Mouse (Mus musculus) megakaryocyte, adult 5-6 weeks (primary cell): ENCODE measurements around the gene 2310009B15Rik. TPM values are rescaled to one million over a fixed set of nuclear protein-coding genes. Genes with fewer than 3 reads are reported as not detected.

ENCODE experiments used
- ATAC-seq: 2 replicates; pipeline ENCODE4 v1.8.0; 2016; ENCODE audit warnings: mild to moderate bottlenecking, inconsistent platforms; ENCODE audit not compliant: poor library complexity, severe bottlenecking
- total RNA-seq, 2 experiments: library from RNA; stranded (forward) in 1 of 2; stranded (reverse) in 1 of 2; fragments of 153-499, 151-499 nt in 1 of 2; fragments of 221-1000, 200-1000 nt in 1 of 2; gene quantifications; 2 replicates each; pipeline versions ENCODE4 v1.2.3 to v1.2.4; 2015 to 2017

The 2310009B15Rik gene
- total RNA-seq (2015) (18.4 and 20.6 TPM in 2 replicates), total RNA-seq (2017) (11.7 and 29.1 TPM in 2 replicates)

DNA sequence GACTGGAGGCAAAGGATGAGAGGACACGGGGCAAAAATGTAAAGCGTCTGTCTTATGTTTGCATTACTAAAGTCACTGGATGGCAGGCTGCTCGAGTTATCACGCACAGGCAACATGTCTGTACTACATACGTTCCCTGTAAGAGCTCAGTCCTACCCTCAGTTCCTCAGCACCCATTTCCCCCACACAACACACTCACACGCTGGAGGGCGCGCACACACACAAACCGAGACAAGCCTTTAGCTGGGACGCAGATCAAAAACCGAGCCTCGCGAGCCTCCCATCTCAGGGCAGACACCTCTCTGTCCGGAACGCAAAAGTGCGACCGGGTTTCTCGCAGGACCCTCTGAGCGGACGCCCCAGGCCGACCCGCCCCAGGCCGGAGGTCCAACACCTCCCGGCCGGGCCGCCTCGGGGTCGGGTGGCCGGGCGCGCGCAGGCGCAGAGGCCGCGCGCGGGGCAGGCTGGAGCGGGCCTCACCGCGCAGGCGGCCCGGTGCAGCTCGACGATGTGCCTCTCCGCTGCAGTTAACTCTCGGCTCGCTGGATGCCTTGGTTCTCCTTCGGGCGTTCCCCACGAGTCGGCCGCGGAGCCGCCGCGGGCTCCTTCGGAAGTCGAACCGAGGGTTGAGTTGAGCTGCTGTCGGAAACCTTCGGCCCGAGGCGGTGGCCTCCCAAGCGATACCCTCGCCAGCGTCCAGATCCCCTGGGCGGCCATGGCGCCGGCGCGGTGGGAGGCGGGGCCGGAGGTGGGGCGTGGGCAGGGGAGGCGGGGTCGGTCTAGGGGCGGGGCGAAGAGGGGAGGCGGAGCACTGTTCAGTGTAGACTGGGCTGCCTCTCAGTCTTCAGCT lies at the start of gene 2310009B15Rik:
2310009B15Rik (minus strand) TSS at position 752 of the 850 bp plus-strand sequence.
- ATAC-seq: peak; percentile 95

DNA sequence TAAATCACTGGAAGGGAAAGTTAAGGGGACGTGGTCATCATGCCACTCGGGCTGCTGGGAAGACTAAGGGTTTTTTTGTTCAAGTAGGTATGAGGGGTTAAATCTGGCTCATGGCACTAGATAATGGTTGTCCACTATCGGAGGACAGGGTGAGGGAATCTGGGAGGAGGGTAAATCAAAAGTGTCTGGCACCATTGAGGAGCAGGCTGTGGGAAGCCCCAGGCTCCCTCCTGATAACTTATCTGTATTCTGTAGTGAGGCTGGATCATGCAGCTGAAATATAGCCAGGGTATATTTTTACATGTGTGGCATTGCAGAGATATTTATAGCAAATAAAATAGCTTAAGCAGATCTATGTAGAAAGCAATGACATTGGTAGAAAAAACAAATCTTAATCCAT lies 49.6 kb upstream of the 2310009B15Rik start:
- ATAC-seq: no peak

DNA sequence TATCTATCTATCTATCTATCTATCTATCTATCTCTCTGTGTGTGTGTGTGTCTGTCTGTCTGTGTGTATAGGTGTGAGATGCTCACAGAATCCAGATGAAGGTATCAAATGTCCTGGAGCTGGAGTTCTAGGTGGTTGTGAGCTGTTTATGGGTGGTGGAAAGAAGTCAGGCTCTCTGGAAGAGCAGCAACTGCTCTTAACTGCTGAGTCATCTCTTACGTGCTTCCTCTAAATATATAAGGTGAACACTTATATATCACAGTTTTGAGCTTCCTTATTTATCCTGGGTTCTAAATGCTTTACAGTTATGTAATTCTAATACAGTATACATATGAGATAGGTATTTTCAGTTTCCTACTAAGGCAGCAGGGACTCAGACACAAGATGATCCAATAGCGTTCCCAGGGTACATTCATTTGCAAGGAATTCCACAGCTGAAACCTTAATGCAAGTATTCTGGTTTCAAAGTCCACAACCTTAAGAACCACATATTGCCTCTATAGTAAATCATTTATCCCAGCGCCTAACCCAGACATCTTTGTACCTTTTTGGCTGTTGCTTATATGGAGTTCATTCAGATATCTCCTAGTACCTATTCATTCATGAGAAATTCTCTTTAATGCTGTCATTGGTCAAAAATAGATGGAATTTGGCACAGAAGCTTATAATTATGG lies 48.6 kb upstream of the 2310009B15Rik start:
- no peak for ATAC-seq

DNA sequence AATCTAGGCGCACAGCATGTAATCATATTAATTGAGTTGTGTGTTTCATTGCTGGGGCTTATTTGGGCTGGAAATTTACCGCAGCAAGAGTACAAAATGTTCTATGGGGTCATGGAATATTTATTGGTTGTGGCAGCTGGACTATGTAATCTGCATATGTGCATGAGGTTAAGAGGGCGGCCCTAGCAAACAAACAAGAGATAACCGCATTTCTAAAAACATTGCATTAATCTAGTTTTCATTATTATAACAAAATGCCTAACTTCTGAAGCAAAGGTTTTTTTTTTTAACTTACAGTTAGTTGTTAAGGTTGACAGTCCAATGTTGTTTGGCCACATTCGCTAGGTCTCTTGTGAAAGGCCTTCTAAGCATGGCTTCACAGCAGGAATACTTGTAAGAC lies 47.2 kb upstream of the 2310009B15Rik start:
- ATAC-seq: no peak

DNA sequence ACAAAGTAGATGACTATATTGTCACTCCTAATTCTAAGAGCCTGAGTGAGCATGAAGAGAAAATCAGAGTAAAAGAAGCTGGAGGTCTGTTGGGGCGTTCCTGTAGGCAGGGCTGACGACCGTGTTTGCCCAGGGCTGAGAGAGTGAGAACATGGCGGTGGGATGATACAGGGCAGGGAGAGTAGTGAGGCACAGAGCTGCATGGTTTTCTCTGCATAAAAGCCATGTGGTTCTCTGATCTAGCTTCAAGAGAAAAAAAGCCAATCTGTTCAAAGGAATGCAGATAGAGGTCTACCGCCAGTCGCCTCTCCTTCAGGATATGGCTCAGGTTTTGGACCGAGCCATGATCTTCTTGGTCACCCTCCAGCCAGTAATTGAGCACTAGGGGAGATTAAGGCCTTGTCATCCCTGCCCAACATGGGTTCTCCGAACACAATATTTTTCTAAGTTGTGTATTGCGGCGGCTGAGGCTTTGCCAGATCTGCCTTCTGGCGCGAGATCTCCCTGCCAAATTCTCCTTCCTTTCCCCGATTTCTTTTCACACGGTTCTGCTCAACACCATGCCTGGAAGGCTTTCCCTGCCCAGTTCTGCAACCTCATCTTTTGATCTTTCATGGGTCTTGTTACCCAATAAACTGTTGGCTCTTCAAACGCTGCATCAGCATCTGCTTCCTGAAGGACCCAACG lies 44.9 kb upstream of the 2310009B15Rik start:
- ATAC-seq: no peak

DNA sequence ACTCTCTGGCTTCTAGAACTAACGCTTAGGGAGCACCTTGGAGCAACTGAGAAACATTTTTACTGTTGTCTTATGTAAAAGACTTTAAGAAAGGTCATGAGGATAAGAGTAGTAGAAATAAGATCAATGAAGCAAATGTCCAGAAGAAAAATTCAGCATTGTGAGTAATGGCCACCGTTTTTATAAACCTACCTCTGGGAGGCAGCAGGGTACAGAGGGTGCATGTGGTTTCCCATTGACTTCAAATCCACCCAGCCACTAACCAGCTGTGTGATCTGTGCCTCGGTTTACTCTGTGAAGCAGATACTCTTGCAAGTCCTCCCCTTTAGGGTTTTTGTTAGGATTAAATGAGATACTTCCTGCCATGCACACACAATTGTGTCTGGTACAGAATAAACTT lies 39.4 kb upstream of the 2310009B15Rik start:
- no peak for ATAC-seq

DNA sequence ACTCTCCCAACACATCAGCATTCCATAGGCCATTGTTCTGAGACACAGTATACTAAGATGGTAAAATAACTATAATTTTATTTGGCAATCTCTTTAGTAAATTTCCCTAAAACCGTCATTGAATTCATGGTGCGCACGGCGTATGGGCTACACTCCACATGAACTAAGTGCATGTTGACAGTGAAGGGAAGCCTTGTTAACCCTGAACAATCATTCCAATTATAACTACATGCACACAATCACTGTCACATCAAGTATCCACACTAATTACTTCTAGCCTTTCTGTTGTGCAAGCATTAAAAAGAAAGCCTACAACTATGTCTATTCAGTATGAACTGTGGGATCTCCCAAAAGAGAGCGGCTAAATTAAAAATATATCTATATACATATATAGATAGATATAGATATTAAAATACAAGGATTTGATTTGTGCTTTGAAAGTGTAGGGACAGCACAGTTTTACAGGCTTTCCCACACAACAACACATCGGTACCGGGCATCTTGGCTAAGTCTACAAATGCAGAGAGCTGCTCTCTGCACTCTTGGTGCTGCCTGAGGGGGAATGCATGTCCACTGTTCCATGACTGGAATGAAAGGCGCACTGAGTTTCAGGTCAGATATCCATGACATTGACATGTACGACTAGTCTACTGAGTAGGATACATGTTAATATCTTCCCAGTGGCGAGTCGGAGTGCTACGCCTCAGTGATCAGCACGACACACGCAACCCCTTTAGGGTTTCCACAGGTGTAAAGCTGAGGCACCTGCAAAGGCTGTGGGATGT lies 21.0 kb upstream of the 2310009B15Rik start:
- no peak for ATAC-seq

DNA sequence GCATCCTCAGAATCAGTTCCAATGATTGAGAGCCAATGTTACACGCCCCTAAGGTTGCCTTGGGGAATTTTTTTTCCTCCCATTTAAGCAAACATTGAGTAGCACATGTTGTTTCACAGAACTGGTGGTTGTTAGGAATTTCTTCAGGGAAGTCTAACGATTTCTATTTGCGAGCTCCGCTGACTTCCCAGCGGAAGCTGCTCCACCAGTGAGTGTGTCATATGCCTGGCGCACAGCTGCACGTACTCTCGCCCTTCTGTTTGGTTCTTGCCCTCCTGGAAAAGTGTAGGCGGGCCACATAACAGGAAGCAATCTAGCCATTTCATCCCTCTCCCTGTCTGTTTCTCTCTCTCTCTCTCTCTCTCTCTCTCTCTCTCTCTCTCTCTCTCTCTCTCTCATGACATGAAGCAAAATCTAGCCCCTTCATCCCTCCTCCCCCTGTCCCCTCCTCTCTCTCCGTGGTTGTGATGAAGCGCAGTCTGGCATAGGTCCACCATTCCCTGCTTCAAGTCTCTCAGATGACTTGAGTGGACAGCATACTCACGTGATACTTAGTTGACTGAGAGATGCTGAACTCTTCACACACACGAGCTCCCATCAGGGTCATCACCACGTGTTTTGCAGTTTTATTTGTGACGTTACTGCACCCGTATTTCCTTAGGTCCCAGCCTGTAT lies 19.9 kb upstream of the 2310009B15Rik start:
- no peak for ATAC-seq

DNA sequence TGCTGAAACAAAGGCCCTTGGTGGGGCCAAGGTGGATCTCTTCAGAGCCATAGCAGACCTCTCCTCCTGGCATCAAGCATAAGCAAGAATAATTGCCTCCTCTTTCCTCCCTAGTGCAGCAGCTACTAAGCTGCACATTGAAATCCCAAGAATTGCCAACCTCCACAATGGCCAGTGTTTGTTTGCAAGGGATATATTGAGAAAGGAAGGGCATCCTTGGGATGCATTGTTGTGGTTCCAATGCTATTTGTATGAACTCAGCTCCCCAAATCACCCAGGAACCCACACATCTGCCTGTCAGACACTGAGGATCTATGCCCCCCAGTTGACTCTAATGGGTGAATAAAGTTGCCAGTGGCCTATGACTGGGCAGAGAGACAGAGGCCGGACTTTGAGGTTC lies 5.8 kb downstream of the 2310009B15Rik start:
- ATAC-seq: no peak

DNA sequence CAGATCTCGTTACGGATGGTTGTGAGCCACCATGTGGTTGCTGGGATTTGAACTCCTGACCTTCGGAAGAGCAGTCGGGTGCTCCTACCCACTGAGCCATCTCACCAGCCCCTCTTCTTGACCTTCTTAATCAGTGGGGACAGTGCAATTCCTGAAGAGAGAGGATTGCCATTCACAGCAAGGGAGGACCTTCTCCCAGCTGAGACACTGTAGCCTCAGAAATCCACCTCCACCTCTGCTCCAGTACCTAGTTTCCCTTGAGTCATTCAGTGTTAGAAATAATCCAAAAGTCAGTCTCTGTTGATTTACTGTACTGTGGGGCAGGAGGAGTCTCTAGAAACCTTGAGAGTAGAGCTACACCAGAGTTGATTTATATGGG lies 6.5 kb downstream of the 2310009B15Rik start:
- ATAC-seq: no peak

DNA sequence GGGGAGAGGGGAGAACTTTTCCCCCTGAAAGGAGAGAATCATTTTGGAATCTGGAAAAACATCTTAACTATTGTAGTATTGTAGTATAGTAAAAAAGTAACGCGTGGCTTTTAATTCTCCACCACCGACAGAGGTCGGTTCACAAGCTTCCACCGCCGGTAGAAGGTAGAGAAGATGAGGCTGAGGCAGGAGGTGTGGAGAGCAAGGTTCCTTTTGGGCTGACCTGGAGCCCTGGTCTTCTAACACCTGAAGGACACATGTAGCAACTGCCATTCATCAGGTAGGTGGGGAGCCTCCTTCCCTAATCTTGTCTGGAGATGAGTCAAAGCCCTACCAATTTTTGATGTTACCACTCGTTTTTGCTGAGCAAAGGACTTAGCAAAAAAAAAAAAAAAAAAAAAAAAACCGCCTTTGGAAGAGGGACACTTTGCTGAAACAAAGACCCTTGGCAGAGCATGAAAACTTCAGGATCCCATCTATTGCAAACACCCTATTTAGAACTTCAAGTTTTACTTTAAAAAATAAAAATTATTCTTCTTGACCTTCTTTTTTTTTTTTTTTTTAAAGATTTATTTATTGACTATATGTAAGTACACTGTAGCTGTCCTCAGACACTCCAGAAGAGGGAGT lies 7.0 kb downstream of the 2310009B15Rik start:
- ATAC-seq: no peak

DNA sequence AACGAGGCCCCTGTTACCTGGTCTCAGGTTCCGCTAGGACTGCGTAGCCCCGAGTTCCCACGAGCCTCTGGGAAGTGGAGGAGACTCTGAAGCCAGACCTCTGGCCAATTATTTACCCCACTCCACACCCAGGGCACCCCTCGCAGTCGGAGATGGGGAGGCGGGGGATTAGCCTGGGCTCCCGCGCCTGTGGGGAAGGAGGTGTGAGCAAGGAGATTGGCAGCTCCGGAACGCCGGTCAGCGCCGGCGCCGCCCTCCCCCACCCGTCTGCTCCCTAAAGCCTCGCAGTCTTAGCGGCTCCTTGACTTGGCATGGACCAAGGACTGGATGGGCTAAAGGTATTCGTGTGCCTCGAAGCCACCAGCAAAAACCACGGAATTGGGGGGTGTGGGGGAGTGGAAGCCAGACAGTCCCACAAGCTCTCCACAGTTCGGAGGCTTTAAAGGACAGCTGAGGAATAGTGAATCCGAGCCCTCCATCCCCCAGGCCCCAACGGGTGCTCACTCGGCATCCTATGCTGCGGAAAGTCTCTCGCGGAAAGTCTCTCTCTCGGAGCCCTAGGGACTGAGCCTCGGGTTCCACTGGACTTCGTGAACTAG lies 8.0 kb downstream of the 2310009B15Rik start, which contains the start of gene Lhx9:
Lhx9 (minus strand) TSS at position 67 of the 599 bp plus-strand sequence.
- peak; percentile 39 for ATAC-seq

DNA sequence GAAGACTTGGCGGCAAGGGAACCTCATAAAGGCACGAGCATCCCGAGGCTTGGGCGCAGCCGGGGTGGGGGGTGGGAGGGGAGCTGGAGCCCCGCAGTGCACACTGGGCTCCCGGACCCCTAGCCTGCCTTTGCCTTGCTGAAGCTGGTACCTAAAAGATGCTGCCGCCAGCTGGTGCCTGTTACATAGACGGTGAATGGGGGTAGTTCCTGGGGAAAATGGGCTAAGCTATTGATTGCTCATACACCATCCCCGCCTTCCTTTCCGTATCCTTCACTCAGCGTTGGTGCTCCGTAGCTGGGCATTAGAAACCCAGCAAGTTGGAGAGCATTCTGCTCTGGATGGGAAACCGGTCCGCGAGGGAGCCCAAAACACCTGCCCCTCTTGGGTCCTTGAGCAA lies 8.6 kb downstream of the 2310009B15Rik start:
- peak; percentile 2; the same call in 1 of the 2 replicates for ATAC-seq

DNA sequence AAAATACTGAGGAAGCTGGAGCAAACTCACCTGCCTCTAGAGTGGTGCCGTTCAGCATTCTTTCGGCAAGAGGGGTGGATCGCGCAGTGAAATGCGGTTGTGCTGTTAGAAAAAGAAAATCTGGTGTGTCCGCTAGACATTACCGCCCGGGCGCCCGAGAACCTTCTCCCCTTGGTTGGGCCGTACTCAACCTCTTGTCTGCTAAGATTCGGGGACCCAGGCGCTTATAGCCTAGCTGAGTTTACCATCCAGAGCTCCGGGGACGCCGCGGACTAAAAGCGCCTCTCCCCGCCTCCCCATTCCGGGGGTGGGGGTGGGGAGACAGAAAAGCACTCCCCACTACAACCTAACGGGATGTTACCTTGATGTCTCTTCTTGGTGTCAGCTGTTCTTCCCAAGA lies 9.5 kb downstream of the 2310009B15Rik start:
- ATAC-seq: no peak

DNA sequence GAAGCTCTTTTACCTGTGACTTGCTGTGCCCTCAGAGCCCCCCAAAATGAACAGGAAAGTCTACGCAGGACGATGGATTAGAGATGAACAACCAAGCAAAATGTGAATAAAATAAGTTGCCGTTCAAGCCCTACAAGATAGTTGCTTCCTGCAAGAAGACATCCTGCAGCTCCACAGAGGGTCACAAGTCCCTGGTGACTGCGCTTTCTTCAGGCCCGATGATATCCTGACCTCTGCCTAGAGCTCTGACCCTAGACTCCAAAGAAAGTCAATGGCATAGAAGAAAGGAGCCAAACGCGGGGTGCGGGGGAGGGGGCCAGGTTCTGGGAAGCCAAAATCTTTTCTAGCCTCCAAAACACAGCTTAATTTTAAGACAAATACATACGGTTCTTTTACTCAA lies 10.1 kb downstream of the 2310009B15Rik start:
- ATAC-seq: no peak

DNA sequence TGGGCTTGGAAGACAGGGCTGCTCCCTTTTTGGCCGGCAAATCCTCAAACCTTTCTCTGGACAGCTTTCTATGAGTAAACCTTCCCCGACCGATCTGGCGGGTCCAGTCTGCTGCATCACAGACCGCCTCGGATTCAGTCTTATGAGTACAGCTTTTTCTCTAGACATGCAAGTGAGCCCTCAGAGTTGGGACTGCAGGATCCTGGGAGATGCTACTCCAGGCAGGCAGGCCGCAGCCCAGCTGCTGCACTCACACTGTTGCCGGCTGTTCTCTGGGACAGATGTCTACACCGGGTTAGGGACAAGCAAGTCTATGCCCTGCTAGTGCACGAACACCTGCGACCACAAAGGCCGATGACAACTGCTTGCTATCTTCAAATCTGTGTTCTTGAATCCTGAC lies 10.5 kb downstream of the 2310009B15Rik start:
- no peak for ATAC-seq

DNA sequence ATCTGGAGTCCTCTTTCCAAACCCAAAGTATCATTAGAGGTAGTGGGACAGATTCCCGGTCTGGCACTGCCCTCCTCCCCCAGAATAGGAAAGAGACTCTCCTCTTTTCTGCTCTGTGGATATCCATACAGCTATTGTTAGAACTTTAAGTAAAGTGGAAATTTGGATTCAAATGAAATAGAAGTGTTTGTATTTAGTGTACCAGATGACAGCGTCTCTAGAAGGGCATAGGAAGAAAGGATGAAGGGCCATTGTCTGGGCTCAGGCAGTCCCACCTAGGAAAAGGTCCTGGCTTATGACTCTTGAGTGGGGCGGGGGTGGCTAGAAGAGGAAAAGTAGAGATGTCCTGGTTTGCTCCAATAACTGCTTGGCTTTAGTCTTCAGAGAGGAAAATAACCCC lies 11.2 kb downstream of the 2310009B15Rik start:
- ATAC-seq: no peak

DNA sequence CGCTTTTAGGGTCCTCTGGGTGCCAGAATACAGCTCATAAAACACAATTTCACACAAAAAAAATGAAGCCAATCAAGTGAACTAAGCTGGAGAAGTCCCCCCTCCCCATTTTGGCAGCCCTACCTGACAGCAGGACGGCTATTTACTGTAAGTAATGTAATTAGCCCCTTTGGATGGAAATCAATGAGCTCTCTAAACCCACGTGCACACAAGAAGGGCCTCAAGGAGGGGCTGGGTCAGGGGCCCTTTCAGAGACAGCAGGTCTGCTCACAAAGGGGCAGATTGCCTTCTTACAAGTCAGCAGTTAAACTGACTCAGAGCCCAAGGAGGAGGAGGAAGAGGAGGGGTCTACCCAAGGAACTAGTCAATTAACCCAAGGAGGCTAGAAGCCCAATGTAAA lies 12.5 kb downstream of the 2310009B15Rik start:
- no peak for ATAC-seq

DNA sequence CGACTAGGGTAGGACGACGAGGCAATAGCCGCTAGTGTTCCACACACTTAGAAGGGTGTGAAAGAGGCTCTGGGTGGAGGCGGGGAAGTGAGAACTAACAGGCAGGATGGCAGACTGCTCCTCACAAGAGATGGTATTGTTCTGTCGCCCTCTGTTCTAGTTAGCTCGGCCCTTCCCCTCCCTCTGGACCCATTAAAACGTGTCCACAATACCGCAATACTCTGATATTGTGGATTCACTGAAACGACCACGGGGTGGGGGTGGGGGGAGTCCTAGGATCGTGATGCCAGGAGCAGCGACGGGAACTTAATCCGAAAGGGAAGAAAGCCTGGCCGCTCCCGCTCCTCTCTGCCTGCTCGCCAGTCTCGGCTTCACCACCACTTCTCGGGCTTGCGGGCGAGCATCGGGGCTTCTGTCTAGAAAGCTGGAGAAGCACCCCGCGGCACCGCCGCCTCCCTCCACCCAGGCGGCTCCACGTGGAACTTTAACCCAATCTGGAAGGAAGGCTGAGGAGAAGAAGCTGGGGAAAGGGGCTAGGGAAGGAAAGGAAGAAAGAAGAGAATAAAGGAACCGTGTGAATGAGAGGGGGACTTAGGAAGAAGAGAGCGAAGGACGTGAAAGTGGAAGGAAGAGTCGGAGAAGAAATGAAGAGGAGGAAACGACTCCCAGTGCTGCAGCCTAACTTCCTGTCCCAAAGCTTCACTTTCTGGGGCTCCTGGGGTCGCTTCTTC lies 13.1 kb downstream of the 2310009B15Rik start:
- peak; percentile 38 for ATAC-seq
